Mouse (Mus musculus) myocyte (in vitro differentiated cells): ENCODE data around the gene Nox1.

Source experiments
- E2F4 ChIP-seq: IDR thresholded peaks from one replicate; pipeline ENCODE4 v1.6.1; 2011; ENCODE audit warnings: mild to moderate bottlenecking, control low read depth, moderate library complexity; ENCODE audit not compliant: insufficient read depth
- MAX ChIP-seq: IDR thresholded peaks from one replicate; pipeline ENCODE4 v1.6.1; 2011; ENCODE audit warnings: low read depth, mild to moderate bottlenecking, control low read depth
- POLR2A ChIP-seq: IDR thresholded peaks from one replicate; pipeline ENCODE4 v1.6.1; 2011; ENCODE audit warnings: low read depth, mild to moderate bottlenecking, control low read depth, moderate library complexity; ENCODE audit not compliant: insufficient read length

DNA sequence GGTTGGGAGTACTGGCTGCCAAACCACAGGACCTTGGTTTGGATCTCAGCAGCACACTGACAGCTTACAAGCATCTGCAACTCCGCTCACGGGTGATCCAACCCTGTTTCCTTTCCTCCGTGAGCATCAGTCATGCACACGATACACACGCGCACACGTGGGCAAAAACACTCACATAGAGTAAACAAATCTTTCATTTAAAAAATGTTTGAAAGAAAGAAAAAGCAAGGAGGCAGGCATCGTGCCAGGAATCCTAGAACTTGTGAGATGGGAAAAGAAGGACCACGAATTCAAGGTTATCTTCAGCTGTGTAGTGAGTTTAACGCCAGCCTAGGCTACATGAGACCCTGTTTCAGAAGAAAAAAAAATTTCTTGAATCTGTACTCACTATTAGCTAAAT lies 24.2 kb upstream of the Nox1 start:
- no peak for TF ChIP-seq POLR2A
- TF ChIP-seq MAX, result no peak
- TF ChIP-seq E2F4, result no peak
